ENCODE assay signal across 29 mouse cellular contexts in the genomic region with DNA sequence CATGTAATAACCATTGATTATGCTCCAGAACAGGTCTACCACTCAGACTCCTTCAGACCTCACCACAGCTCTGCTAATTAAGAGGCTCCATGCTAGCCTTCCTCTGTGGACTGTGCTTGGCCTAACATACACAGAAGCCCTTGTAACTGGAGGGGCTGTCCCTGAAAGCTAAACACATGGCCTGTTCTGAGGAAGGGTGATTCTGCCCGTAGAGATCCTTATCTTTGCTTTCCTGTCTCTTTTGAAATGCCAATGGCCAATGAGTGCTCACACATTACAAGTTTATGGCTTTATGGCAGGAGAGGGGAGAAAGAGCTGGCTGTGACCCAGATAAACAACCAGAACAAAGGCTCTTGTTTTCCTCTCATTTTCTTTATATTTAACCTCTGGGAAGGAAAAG.
DNase-seq lines count a peak whose midpoint lies in the region; ATAC-seq and TF ChIP-seq lines count a peak whose summit lies in the region.
"Had no signal": no experiment of that assay in that cellular context is flagged by ENCODE, and none has a peak within 500 bp of the region (broad histone marks: within the 10 kb centered on the region; RNA-seq: fewer than 3 reads in every experiment).

No protein-coding gene starts in this region.

- DNase-seq in retina, postnatal 1 day = peak; percentile 48
- no peak for DNase-seq in retina, embryonic 14.5 days (ENCODE audit: low spot score)
- DNase-seq in lung, embryonic 14.5 days = peak; percentile 58
- DNase-seq in lung, postnatal 14 days = peak; percentile 29
- no peak for DNase-seq in kidney, postnatal 25 days
- DNase-seq in stomach, postnatal 0 days (ENCODE audit: low spot score) = no peak
- DNase-seq in left cerebral cortex, adult 9 months (ENCODE audit: low spot score in 2 of 2) = no peak
- DNase-seq: adrenal gland, postnatal 14 days; cerebellum, adult 11-12 months; cerebellum, adult 9-11 months; embryo, embryonic 11 days; gastrocnemius, adult 2 months; heart, adult 2 months; heart, postnatal 4 days; kidney, postnatal 4 days; layer of hippocampus, postnatal 36 days; liver, embryonic 13.5 days; midbrain, embryonic 14.5 days; thymus, postnatal 14 days had no signal

- no peak for TF ChIP-seq CTCF in lung, embryonic 14.5 days (IDR thresholded peaks at IDR 0.05; ENCODE audit: low read depth)
- TF ChIP-seq CTCF in stomach, postnatal 0 days (IDR thresholded peaks at IDR 0.05; ENCODE audit: low read depth) = no peak

- H3K4me2 ChIP-seq in lung, embryonic 14.5 days = no peak overlapping the region
- H3K4me2 ChIP-seq in midbrain, embryonic 15.5 days = no peak overlapping the region
- no peak overlapping the region for H3K4me2 ChIP-seq in stomach, postnatal 0 days (replicated peaks; ENCODE audit: low read depth)
- H3K4me2 ChIP-seq: embryonic facial prominence, embryonic 12.5 days; heart, embryonic 12.5 days; hindbrain, embryonic 13.5 days; kidney, embryonic 15.5 days; limb, embryonic 15.5 days; liver, embryonic 13.5 days had no signal

- H3K27me3 ChIP-seq in lung, embryonic 14.5 days (ENCODE audit: insufficient read depth, low read length) = no peaks in the 10 kb centered on the region
- H3K27me3 ChIP-seq in midbrain, embryonic 15.5 days (replicated peaks) = peaks cover 4% of the 10 kb centered on the region; the same call in 1 of the 2 replicates
- no peaks in the 10 kb centered on the region for H3K27me3 ChIP-seq in stomach, postnatal 0 days (ENCODE audit: control insufficient read depth, insufficient read depth, low read length)
- H3K27me3 ChIP-seq: embryonic facial prominence, embryonic 12.5 days; heart, embryonic 12.5 days; hindbrain, embryonic 13.5 days; kidney, embryonic 15.5 days; limb, embryonic 15.5 days; liver, embryonic 13.5 days had no signal

- WGBS in lung, embryonic 14.5 days = 12% methylated on average over 1 of the region's 1 CpGs
- 62% methylated on average over 1 of the region's 1 CpGs for WGBS in midbrain, embryonic 15.5 days
- 21% methylated on average over 1 of the region's 1 CpGs for WGBS in stomach, postnatal 0 days

- no peak overlapping the region for H3K9ac ChIP-seq in lung, embryonic 14.5 days
- no peak overlapping the region for H3K9ac ChIP-seq in midbrain, embryonic 15.5 days
- no peak overlapping the region for H3K9ac ChIP-seq in stomach, postnatal 0 days (ENCODE audit: low read length)
- H3K9ac ChIP-seq: embryonic facial prominence, embryonic 12.5 days; heart, embryonic 12.5 days; hindbrain, embryonic 13.5 days; kidney, embryonic 15.5 days; limb, embryonic 15.5 days; liver, embryonic 13.5 days had no signal

- H3K4me3 ChIP-seq in lung, embryonic 14.5 days (ENCODE audit: low read depth, low read length) = no peak overlapping the region
- H3K4me3 ChIP-seq in midbrain, embryonic 15.5 days = no peak overlapping the region
- H3K4me3 ChIP-seq in stomach, postnatal 0 days (ENCODE audit: low read depth, low read length) = no peak overlapping the region
- H3K4me3 ChIP-seq: embryonic facial prominence, embryonic 12.5 days; gastrocnemius, adult 2 months; heart, adult 2 months; heart, embryonic 12.5 days; hindbrain, embryonic 13.5 days; kidney, embryonic 15.5 days; limb, embryonic 10.5 days; limb, embryonic 15.5 days; liver, embryonic 13.5 days had no signal

- no peaks in the 10 kb centered on the region for H3K9me3 ChIP-seq in lung, embryonic 14.5 days (ENCODE audit: low read depth, low read length)
- H3K9me3 ChIP-seq in midbrain, embryonic 15.5 days = no peaks in the 10 kb centered on the region
- H3K9me3 ChIP-seq in stomach, postnatal 0 days (ENCODE audit: control insufficient read depth, low read length) = no peaks in the 10 kb centered on the region
- H3K9me3 ChIP-seq: embryonic facial prominence, embryonic 12.5 days; heart, embryonic 12.5 days; hindbrain, embryonic 13.5 days; kidney, embryonic 15.5 days; limb, embryonic 10.5 days; limb, embryonic 15.5 days; liver, embryonic 13.5 days had no signal

- 0 out of 2 replicates have a peak overlapping the region, but pooled peaks have one; percentile 19 for H3K27ac ChIP-seq in lung, embryonic 14.5 days (ENCODE audit: low read depth)
- no peak overlapping the region for H3K27ac ChIP-seq in midbrain, embryonic 15.5 days
- no peak overlapping the region for H3K27ac ChIP-seq in stomach, postnatal 0 days (replicated peaks)
- H3K27ac ChIP-seq: embryonic facial prominence, embryonic 12.5 days; gastrocnemius, adult 2 months; heart, adult 2 months; hindbrain, embryonic 13.5 days; kidney, embryonic 15.5 days; limb, embryonic 10.5 days; limb, embryonic 15.5 days; liver, embryonic 13.5 days; macrophage had no signal

- no peaks in the 10 kb centered on the region for H3K36me3 ChIP-seq in lung, embryonic 14.5 days (ENCODE audit: insufficient read depth)
- no peaks in the 10 kb centered on the region for H3K36me3 ChIP-seq in midbrain, embryonic 15.5 days (replicated peaks)
- no peaks in the 10 kb centered on the region for H3K36me3 ChIP-seq in stomach, postnatal 0 days (ENCODE audit: control insufficient read depth, insufficient read depth, low read length)
- H3K36me3 ChIP-seq: embryonic facial prominence, embryonic 12.5 days; heart, embryonic 12.5 days; hindbrain, embryonic 13.5 days; kidney, embryonic 15.5 days; limb, embryonic 10.5 days; limb, embryonic 15.5 days; liver, embryonic 13.5 days had no signal

- no peak for TF ChIP-seq EP300 in stomach, postnatal 0 days (optimal IDR thresholded peaks at IDR 0.05)

- H3K4me1 ChIP-seq in lung, embryonic 14.5 days (ENCODE audit: insufficient read depth) = peaks cover 7% of the 10 kb centered on the region
- 0 out of 2 replicates have a peak, but pooled peaks cover 4% of the 10 kb centered on the region for H3K4me1 ChIP-seq in midbrain, embryonic 15.5 days
- no peaks in the 10 kb centered on the region for H3K4me1 ChIP-seq in stomach, postnatal 0 days (replicated peaks; ENCODE audit: control insufficient read depth, insufficient read depth)
- H3K4me1 ChIP-seq: embryonic facial prominence, embryonic 12.5 days; heart, embryonic 12.5 days; limb, embryonic 15.5 days; liver, embryonic 13.5 days had no signal

- peak; percentile 57; the same call in 1 of the 2 replicates for ATAC-seq in lung, embryonic 14.5 days (ENCODE audit: insufficient read depth)
- ATAC-seq in midbrain, embryonic 15.5 days (replicated peaks) = no peak
- ATAC-seq in stomach, postnatal 0 days (ENCODE audit: low FRiP score, low TSS enrichment) = no peak
- ATAC-seq: forebrain, embryonic 14.5 days; Patski had no signal

Comparison
In these comparisons a context has a peak if more than half of its experiments do, and no peak if none do; other contexts are left out.
1. DNase-seq: peak in retina, postnatal 1 day (single experiment), lung, embryonic 14.5 days (single experiment) and lung, postnatal 14 days (single experiment); none in retina, embryonic 14.5 days (single experiment), kidney, postnatal 25 days (0 of 2), stomach, postnatal 0 days (single experiment) and left cerebral cortex, adult 9 months (0 of 2).